Mouse (Mus musculus): ENCODE data around the gene Cpeb4. TPM values are rescaled to one million over a fixed set of nuclear protein-coding genes. Genes with fewer than 3 reads are reported as not detected.

The Cpeb4 gene
- polyA plus RNA-seq, 1 experiment from 2014 or later, result 20.3 TPM

DNA sequence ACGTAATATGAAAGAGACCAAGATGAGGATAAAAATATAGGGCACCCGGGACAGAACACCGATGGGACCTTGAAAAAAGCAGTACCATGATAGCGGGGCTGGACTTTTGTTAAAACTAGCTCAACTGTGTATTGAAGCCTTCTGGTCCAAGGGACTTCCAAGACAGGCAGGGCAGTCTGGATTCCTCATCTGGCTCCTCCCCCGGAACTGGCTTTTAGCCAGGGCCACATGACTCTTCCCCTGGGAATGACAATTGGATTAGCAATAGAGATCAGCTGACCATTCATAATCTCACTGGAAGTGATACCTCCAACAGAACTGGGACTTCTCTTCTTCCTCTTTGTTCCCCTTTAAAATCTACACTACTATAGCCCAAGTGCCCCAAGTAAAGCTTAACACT lies 21.0 kb upstream of the Cpeb4 start:
- WGBS, result 91% methylated on average over 5 of the region's 5 CpGs
- no peak for DNase-seq (ENCODE audit: low spot score)
- H3K9ac ChIP-seq (ENCODE audit: low read length), result no peak overlapping the region

DNA sequence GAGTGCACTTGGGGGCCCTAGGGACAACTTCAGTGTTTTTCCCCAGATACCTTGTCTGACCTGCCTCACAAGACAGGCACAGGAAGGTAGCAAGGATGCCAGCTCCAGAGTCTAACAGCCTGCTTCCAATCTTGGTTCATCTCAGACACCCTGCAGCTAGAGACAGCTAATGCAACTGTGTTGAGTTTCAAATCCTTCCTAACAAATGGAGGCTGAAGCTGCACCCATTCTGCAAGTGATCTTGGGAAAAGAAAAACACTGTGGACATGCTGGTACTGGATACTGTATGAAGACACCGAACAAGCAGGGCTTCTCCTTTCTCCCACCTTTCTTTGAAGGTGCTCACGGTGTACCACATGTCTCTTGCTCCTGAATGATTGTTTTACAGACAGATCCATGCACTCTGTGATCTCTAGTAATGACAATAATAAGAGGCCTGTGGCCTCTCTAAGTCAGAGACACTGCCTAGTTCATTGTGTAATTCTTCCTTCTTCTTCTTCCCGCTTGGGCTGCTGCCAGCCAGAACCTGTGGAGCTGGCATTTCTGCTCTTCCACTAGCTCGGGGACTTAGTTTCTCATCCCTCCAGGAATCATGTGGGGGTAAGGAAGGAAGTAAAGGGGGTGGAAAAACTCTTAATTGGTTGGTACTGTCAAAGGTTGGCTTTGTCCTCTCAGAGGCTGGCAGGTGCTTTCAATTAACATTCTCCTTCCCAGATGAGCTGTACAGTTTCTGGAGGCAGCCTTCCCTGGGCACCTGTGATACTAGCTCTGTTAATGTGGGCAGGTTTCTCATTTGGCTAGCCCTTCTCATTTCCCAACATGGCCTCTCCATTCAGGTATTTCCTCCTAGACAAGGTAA lies 20.1 kb upstream of the Cpeb4 start:
- peaks cover under 1% of the 10 kb centered on the region; the same call in 1 of the 2 replicates for H3K4me1 ChIP-seq (ENCODE audit: control insufficient read depth, insufficient read depth, low read length)
- H3K4me2 ChIP-seq (ENCODE audit: low read depth), result no peak overlapping the region
- no peak overlapping the region for H3K4me3 ChIP-seq (ENCODE audit: low read depth, low read length)
- WGBS, result 77% methylated on average over 4 of the region's 4 CpGs
- no peaks in the 10 kb centered on the region for H3K27me3 ChIP-seq (ENCODE audit: control insufficient read depth, insufficient read depth, low read length)
- H3K9me3 ChIP-seq (ENCODE audit: control insufficient read depth, low read length), result no peaks in the 10 kb centered on the region
- no peak for ATAC-seq (ENCODE audit: insufficient read depth, low FRiP score, low TSS enrichment)
- DNase-seq (ENCODE audit: low spot score), result no peak
- no peak overlapping the region for H3K9ac ChIP-seq (ENCODE audit: low read length)
- no peak overlapping the region for H3K27ac ChIP-seq (ENCODE audit: low read depth, low read length)
- no peaks in the 10 kb centered on the region for H3K36me3 ChIP-seq (ENCODE audit: control insufficient read depth, insufficient read depth, low read length)

More for the DNA sequence above, 21.0 kb upstream of the Cpeb4 start:
- Histone ChIP-seq H3K36me3 (ENCODE audit: control insufficient read depth, insufficient read depth, low read length) (no peaks in the 10 kb centered on the region), H3K4me1 (ENCODE audit: control insufficient read depth, insufficient read depth, low read length) (peaks cover 4% of the 10 kb centered on the region; the same call in 1 of the 2 replicates), H3K9me3 (ENCODE audit: control insufficient read depth, low read length) (no peaks in the 10 kb centered on the region), H3K27me3 (ENCODE audit: control insufficient read depth, insufficient read depth, low read length) (no peaks in the 10 kb centered on the region), H3K27ac (ENCODE audit: low read depth, low read length) (no peak overlapping the region), H3K4me3 (ENCODE audit: low read depth, low read length) (no peak overlapping the region), H3K4me2 (ENCODE audit: low read depth) (no peak overlapping the region)
- ATAC-seq (ENCODE audit: insufficient read depth, low FRiP score, low TSS enrichment), result no peak

DNA sequence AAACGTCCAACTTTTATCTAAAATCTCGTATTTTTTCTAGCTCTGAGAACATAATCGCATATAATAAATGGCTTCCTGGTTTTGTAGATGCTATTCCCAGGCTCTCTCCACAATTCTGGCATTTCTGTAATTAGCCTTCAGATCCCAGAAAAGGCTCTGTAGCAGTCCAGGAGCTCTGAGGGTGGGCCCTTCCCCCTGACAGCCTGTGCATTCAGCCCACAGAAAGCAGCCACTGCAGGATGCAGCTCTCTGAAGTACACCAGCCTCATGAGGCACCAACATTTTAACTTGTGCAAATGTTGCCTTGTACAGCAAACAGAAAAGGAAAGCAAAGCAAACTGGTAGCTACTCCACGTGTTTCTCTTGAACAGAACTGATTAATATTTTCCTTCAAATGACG lies 17.1 kb upstream of the Cpeb4 start:
- WGBS, result 79% methylated on average over 5 of the region's 5 CpGs
- H3K36me3 ChIP-seq (ENCODE audit: control insufficient read depth, insufficient read depth, low read length), result no peaks in the 10 kb centered on the region
- no peak overlapping the region for H3K4me3 ChIP-seq (ENCODE audit: low read depth, low read length)
- no peaks in the 10 kb centered on the region for H3K27me3 ChIP-seq (ENCODE audit: control insufficient read depth, insufficient read depth, low read length)
- H3K27ac ChIP-seq (ENCODE audit: low read depth, low read length), result no peak overlapping the region
- no peaks in the 10 kb centered on the region for H3K9me3 ChIP-seq (ENCODE audit: control insufficient read depth, low read length)
- DNase-seq (ENCODE audit: low spot score) (no peak), ATAC-seq (ENCODE audit: insufficient read depth, low FRiP score, low TSS enrichment) (no peak)
- H3K4me1 ChIP-seq (ENCODE audit: control insufficient read depth, insufficient read depth, low read length), result no peaks in the 10 kb centered on the region
- H3K4me2 ChIP-seq (ENCODE audit: low read depth), result no peak overlapping the region
- no peak overlapping the region for H3K9ac ChIP-seq (ENCODE audit: low read length)

DNA sequence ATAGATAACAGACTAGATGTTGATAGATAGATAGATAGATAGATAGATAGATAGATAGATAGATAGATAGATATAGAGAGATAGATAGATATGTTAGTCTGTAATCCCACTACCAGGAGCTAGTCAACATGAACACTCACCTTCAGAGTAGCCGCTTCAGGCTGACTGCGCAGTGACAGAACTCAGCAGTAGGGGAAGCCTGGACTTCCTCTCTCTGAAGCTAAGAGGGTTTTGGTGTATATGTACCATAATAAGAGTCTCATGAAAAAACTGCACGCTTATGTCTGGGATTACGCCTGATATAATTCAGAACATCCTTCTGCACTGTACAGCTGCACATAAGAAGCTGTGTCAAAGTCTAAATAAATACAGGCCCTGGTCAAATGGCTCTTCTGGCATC lies 14.5 kb upstream of the Cpeb4 start:
- no peak overlapping the region for H3K4me3 ChIP-seq (ENCODE audit: low read depth, low read length)
- H3K4me1 ChIP-seq (ENCODE audit: control insufficient read depth, insufficient read depth, low read length), result no peaks in the 10 kb centered on the region
- H3K27ac ChIP-seq (ENCODE audit: low read depth, low read length), result no peak overlapping the region
- H3K4me2 ChIP-seq (ENCODE audit: low read depth), result no peak overlapping the region
- WGBS, result 94% methylated on average over 4 of the region's 4 CpGs
- ATAC-seq (ENCODE audit: insufficient read depth, low FRiP score, low TSS enrichment) (no peak), DNase-seq (ENCODE audit: low spot score) (no peak)
- no peaks in the 10 kb centered on the region for H3K27me3 ChIP-seq (ENCODE audit: control insufficient read depth, insufficient read depth, low read length)
- no peaks in the 10 kb centered on the region for H3K9me3 ChIP-seq (ENCODE audit: control insufficient read depth, low read length)
- no peaks in the 10 kb centered on the region for H3K36me3 ChIP-seq (ENCODE audit: control insufficient read depth, insufficient read depth, low read length)
- H3K9ac ChIP-seq (ENCODE audit: low read length), result no peak overlapping the region

DNA sequence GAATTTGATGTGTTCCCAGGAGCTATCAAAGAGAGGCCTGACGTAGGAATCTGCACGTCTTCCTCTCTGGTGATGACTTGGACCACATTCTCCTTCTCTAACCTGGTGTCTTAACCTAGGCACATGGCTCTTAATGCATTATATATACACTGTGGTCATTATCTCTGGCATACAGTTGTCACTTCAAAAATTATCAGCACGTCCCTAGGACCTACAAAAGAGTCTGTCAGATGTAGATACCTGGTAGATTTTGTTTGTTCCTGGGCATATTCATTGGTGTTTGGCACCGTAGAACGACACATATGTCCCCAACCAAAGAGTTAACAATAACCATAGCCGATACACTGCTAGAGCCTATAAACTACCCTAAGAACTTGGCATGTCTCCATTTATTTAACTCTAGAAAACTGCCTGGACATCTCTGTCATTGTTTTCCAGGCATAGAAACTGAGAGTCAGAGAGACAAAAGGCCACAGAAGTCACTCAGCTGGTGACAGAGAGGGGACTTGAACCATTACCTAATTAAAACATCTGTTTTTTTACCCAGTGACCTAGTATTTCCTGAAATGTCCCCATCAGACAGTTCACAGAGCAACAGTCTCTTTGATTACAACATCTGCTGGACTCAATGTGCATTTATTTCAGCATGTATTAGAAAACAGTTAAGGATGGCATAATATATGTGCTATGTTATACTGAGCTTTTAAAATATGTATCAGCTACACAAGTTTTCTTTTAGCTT lies 10.7 kb upstream of the Cpeb4 start:
- ATAC-seq (ENCODE audit: insufficient read depth, low FRiP score, low TSS enrichment) (no peak), DNase-seq (ENCODE audit: low spot score) (no peak)
- Histone ChIP-seq H3K27me3 (ENCODE audit: control insufficient read depth, insufficient read depth, low read length) (no peaks in the 10 kb centered on the region), H3K36me3 (ENCODE audit: control insufficient read depth, insufficient read depth, low read length) (no peaks in the 10 kb centered on the region), H3K27ac (ENCODE audit: low read depth, low read length) (no peak overlapping the region), H3K9ac (ENCODE audit: low read length) (no peak overlapping the region), H3K4me3 (ENCODE audit: low read depth, low read length) (no peak overlapping the region), H3K9me3 (ENCODE audit: control insufficient read depth, low read length) (no peaks in the 10 kb centered on the region), H3K4me1 (ENCODE audit: control insufficient read depth, insufficient read depth, low read length) (no peaks in the 10 kb centered on the region), H3K4me2 (ENCODE audit: low read depth) (no peak overlapping the region)
- WGBS, result 86% methylated on average over 6 of the region's 6 CpGs

DNA sequence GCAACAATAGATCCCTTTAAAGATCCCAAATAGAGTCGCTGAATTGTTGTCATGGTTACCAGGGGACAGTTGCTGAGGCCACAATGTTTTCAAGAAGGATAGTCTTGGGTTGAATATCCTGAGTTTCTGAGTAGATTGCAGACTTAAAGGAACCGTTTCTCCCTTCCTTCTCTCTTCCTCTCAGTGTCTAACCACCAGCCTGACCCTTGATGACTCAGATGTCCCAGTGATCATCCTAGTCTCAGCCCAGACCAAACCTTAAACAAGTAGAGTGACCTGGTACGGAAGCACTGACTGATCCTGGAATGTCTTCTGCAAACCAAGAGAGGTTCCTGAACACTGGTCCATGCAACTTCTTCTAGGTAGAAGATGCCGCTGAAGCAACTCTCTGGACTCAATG lies 4.0 kb upstream of the Cpeb4 start:
- no peaks in the 10 kb centered on the region for H3K27me3 ChIP-seq (ENCODE audit: control insufficient read depth, insufficient read depth, low read length)
- H3K4me1 ChIP-seq (ENCODE audit: control insufficient read depth, insufficient read depth, low read length), result no peaks in the 10 kb centered on the region; the same call in 1 of the 2 replicates
- no peak overlapping the region for H3K4me3 ChIP-seq (ENCODE audit: low read depth, low read length)
- H3K4me2 ChIP-seq (ENCODE audit: low read depth), result no peak overlapping the region
- DNase-seq (ENCODE audit: low spot score) (no peak), ATAC-seq (ENCODE audit: insufficient read depth, low FRiP score, low TSS enrichment) (no peak)
- 79% methylated on average over 4 of the region's 4 CpGs for WGBS
- no peak overlapping the region for H3K9ac ChIP-seq (ENCODE audit: low read length)
- no peaks in the 10 kb centered on the region for H3K9me3 ChIP-seq (ENCODE audit: control insufficient read depth, low read length)
- no peak overlapping the region for H3K27ac ChIP-seq (ENCODE audit: low read depth, low read length)
- H3K36me3 ChIP-seq (ENCODE audit: control insufficient read depth, insufficient read depth, low read length), result no peaks in the 10 kb centered on the region

DNA sequence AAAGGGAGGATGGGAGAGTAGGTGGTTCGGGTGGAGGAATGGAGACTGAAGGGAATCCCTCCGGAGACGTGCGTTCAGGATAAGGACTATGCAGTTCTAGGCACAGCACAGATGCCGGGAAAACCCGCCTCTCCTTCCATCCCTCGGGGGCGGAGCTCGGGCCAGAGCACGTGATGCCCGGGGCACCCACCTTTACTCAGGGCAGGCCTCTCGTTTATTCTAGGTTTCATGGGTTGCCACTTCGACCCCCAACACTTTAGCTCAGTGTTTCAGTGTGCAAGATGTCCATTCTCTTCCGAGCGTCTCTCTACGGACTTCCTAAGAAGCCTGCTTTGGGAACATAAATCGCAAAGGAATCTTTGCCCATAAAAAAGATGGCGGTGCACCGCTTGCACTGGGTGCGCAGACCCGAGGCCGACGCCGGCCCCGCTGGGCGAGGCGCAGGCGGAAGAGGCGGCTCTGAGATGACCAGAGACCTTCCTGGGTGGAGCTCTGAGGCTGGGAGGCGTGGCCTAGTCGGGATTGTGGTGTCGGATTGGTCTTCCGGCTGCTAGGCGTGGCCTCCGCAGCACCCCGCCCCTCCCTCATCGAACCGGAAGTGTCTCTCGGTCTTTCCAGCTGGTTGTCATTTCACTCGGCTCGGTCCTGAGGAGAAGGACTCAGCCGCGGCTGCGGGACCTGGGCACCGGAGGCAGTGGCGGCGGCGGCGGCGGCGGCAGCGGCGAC lies 1.6 kb upstream of the Cpeb4 start:
- peak overlapping the region; percentile 81 for H3K9ac ChIP-seq (ENCODE audit: low read length)
- DNase-seq (ENCODE audit: low spot score) (peak; percentile 99), ATAC-seq (ENCODE audit: insufficient read depth, low FRiP score, low TSS enrichment) (peak; percentile 100)
- H3K4me2 ChIP-seq (ENCODE audit: low read depth), result peak overlapping the region; percentile 81
- H3K27me3 ChIP-seq (ENCODE audit: control insufficient read depth, insufficient read depth, low read length), result no peaks in the 10 kb centered on the region
- H3K36me3 ChIP-seq (ENCODE audit: control insufficient read depth, insufficient read depth, low read length), result no peaks in the 10 kb centered on the region
- peak overlapping the region; percentile 85 for H3K4me3 ChIP-seq (ENCODE audit: low read depth, low read length)
- no peaks in the 10 kb centered on the region for H3K9me3 ChIP-seq (ENCODE audit: control insufficient read depth, low read length)
- H3K4me1 ChIP-seq (ENCODE audit: control insufficient read depth, insufficient read depth, low read length), result no peaks in the 10 kb centered on the region; the same call in 1 of the 2 replicates
- WGBS, result under 1% methylated on average over 52 of the region's 53 CpGs
- peak overlapping the region; percentile 85 for H3K27ac ChIP-seq (ENCODE audit: low read depth, low read length)

DNA sequence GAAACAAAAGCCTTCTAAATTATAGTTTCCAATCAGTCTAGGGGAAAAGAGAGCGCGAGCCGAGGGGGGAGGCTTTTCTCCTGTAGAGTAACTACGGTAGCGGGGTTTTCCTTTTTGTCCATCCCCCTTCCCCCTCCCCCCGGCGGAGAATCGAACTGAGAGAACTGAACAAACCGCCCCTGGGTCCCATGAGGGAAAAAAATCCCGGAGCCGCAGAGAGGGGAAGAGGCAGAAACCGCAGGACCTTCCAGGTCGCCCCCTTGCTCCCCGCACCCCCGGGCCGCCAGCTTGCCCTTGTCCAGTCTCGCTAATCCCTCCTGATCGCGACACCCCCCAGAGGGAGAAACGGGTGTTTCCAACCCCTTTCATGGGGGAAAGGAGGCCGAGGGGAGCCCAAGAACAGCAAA lies 873 bp upstream of the Cpeb4 start:
- peak overlapping the region; percentile 62 for H3K27ac ChIP-seq (ENCODE audit: low read depth, low read length)
- H3K9ac ChIP-seq (ENCODE audit: low read length), result peak overlapping the region; percentile 81
- no peaks in the 10 kb centered on the region for H3K27me3 ChIP-seq (ENCODE audit: control insufficient read depth, insufficient read depth, low read length)
- no peaks in the 10 kb centered on the region for H3K36me3 ChIP-seq (ENCODE audit: control insufficient read depth, insufficient read depth, low read length)
- peak overlapping the region; percentile 85 for H3K4me3 ChIP-seq (ENCODE audit: low read depth, low read length)
- DNase-seq (ENCODE audit: low spot score), result peak; percentile 53
- 0% methylated on average over 20 of the region's 21 CpGs for WGBS
- peak overlapping the region; percentile 81 for H3K4me2 ChIP-seq (ENCODE audit: low read depth)
- no peaks in the 10 kb centered on the region for H3K9me3 ChIP-seq (ENCODE audit: control insufficient read depth, low read length)
- ATAC-seq (ENCODE audit: insufficient read depth, low FRiP score, low TSS enrichment), result peak; percentile 8; the same call in 1 of the 2 replicates
- H3K4me1 ChIP-seq (ENCODE audit: control insufficient read depth, insufficient read depth, low read length), result no peaks in the 10 kb centered on the region; the same call in 1 of the 2 replicates

All from neural tube, embryonic 11.5 days (tissue).